8 mouse cellular contexts compared by ENCODE assay signal in the genomic region with DNA sequence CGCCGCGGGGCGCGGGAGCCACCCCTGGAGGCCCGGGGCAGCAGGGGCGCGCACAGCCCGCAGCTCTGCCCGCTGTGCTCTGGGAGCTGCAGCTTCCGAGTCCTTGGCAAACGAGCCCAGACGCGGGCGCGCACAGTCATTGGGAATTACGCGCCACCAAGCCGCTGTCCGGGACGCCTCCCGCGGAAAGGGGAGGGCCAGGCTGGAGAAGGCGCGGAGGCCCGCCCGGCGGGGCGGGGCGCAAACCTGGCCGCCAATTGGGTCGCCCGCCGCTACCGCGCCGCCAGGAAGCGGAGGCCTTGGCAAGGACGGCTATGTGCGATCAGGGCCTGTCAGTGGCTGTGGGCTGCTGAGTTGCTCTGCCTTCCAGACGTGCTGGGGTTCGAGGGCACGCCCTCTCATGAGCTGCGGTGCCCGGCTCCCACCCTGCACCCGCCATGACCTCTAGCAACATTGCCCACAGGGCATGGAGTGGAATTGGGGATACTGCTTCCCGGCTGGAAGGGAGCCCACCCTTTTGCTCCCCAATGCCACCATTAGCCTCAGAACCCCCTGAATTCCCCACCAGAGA.
DNase-seq lines count a peak whose midpoint lies in the region; ATAC-seq lines count a peak whose summit lies in the region.
"Not testable (repeated sequence)": the region's sequence is repeated elsewhere in the genome, so short reads cannot be mapped to it uniquely, and the experiment has no call there.

No protein-coding gene starts in this region.

- not testable (repeated sequence) for H3K27ac ChIP-seq in embryonic facial prominence, embryonic 10.5 days (replicated peaks); hindbrain, embryonic 16.5 days (ENCODE audit: low read depth, low read length); lung, embryonic 16.5 days (ENCODE audit: low read length)

- H3K36me3 ChIP-seq in embryonic facial prominence, embryonic 10.5 days (replicated peaks); hindbrain, embryonic 16.5 days (ENCODE audit: control insufficient read depth, insufficient read depth, low read length); lung, embryonic 16.5 days (ENCODE audit: control insufficient read depth, insufficient read depth, low read length): not testable (repeated sequence)

- not testable (repeated sequence) for H3K9me3 ChIP-seq in embryonic facial prominence, embryonic 10.5 days; hindbrain, embryonic 16.5 days (ENCODE audit: control insufficient read depth, low read length); lung, embryonic 16.5 days (ENCODE audit: control insufficient read depth, low read length)

- not testable (repeated sequence) for H3K27me3 ChIP-seq in embryonic facial prominence, embryonic 10.5 days (replicated peaks; ENCODE audit: low read depth, poor library complexity, severe bottlenecking); hindbrain, embryonic 16.5 days (replicated peaks; ENCODE audit: control insufficient read depth, insufficient read depth, low read length); lung, embryonic 16.5 days (ENCODE audit: control insufficient read depth, insufficient read depth, low read depth, low read length)

- ATAC-seq in hindbrain, embryonic 16.5 days = not testable (repeated sequence)
- peak; percentile 31; the same call in 1 of the 2 replicates for ATAC-seq in lung, embryonic 16.5 days (ENCODE audit: low read depth)

- 7% methylated on average over 44 of the region's 47 CpGs for WGBS in embryonic facial prominence, embryonic 10.5 days
- 10% methylated on average over 21 of the region's 47 CpGs for whole genome bisulfite sequencing in hindbrain, embryonic 16.5 days
- 6% methylated on average over 13 of the region's 47 CpGs for WGBS in lung, embryonic 16.5 days

- H3K4me2 ChIP-seq in hindbrain, embryonic 16.5 days (ENCODE audit: low read length) = not testable (repeated sequence)
- H3K4me2 ChIP-seq in lung, embryonic 16.5 days (ENCODE audit: low read depth, low read length) = peak overlapping the region; percentile 32

- H3K9ac ChIP-seq in hindbrain, embryonic 16.5 days (ENCODE audit: low read depth, low read length); lung, embryonic 16.5 days (ENCODE audit: low read length): not testable (repeated sequence)

- not testable (repeated sequence) for H3K4me1 ChIP-seq in embryonic facial prominence, embryonic 10.5 days; hindbrain, embryonic 16.5 days (ENCODE audit: control insufficient read depth, insufficient read depth, low read depth, low read length); lung, embryonic 16.5 days (replicated peaks; ENCODE audit: control insufficient read depth, insufficient read depth, low read length)

- peak overlapping the region; percentile 50 for H3K4me3 ChIP-seq in embryonic facial prominence, embryonic 10.5 days
- peak overlapping the region; percentile 14; the same call in 1 of the 2 replicates for H3K4me3 ChIP-seq in hindbrain, embryonic 16.5 days (ENCODE audit: low read length)
- peak overlapping the region; percentile 15; the same call in 1 of the 2 replicates for H3K4me3 ChIP-seq in lung, embryonic 16.5 days (ENCODE audit: low read length)

- DNase-seq in adrenal gland, adult 18-20 months (ENCODE audit: low spot score in 2 of 2) = peak; percentile 5 to 20
- DNase-seq in embryonic facial prominence, embryonic 10.5 days (ENCODE audit: low spot score) = peak; percentile 48
- peak; percentile 87 for DNase-seq in heart, adult 11 months
- DNase-seq in left cerebral cortex, adult 18-20 months (ENCODE audit: low spot score in 2 of 2) = peak; percentile 1
- peak; percentile 2 for DNase-seq in ovary, adult 18-20 months (ENCODE audit: low spot score)
- DNase-seq in urinary bladder, adult 18-20 months (ENCODE audit: low spot score in 2 of 2) = peak; percentile 0 to 1

Comparison
In these comparisons a context has a peak if more than half of its experiments do, and no peak if none do; other contexts are left out.
1. DNase-seq: peak in every context shown above with its lines; median percentile 87 in heart, adult 11 months; 48 in embryonic facial prominence, embryonic 10.5 days; 12 in adrenal gland, adult 18-20 months; 2 in ovary, adult 18-20 months; 1 in left cerebral cortex, adult 18-20 months; 0 in urinary bladder, adult 18-20 months.